Mouse (Mus musculus) heart, adult 2 months (tissue): Measurements from ENCODE around the gene Scgb2b27. TPM values are rescaled to one million over a fixed set of nuclear protein-coding genes. Genes with fewer than 3 reads are reported as not detected.
"Not testable (repeated sequence)": the region's sequence is repeated elsewhere in the genome, so short reads cannot be mapped to it uniquely, and the experiment has no call there.

Experiments
- DNase-seq, 2 experiments: peaks; one replicate each; pipeline ENCODE4 v3.0.0; 2021
- H3K27ac ChIP-seq: fragments of 200-600 bp; 2 replicates; pipeline ENCODE4 v1.8.1; 2022
- H3K27me3 ChIP-seq: fragments of 200-500 bp; 2 replicates; pipeline ENCODE4 v1.6.1; 2012; ENCODE audit warnings: mild to moderate bottlenecking, low read length, inconsistent platforms, mixed read lengths; ENCODE audit not compliant: control insufficient read depth, insufficient read depth
- H3K36me3 ChIP-seq: fragments of 200-500 bp; 2 replicates; pipeline ENCODE4 v1.6.1; 2012; ENCODE audit warnings: low read length, inconsistent platforms; ENCODE audit not compliant: control insufficient read depth, insufficient read depth
- H3K4me1 ChIP-seq: fragments of 200-500 bp; 2 replicates; pipeline ENCODE4 v1.6.1; 2011; ENCODE audit warnings: low read length; ENCODE audit not compliant: control insufficient read depth, insufficient read depth
- H3K4me3 ChIP-seq: fragments of 200-600 bp; 2 replicates; pipeline ENCODE4 v1.8.1; 2022
- H3K79me2 ChIP-seq: fragments of 200-500 bp; replicated peaks from 2 replicates; pipeline ENCODE4 v1.6.1; 2012; ENCODE audit warnings: mild to moderate bottlenecking, inconsistent platforms, low read length, moderate library complexity, mixed read lengths; ENCODE audit not compliant: control insufficient read depth, insufficient read depth
- H3K9ac ChIP-seq: fragments of 200-500 bp; 2 replicates; pipeline ENCODE4 v1.6.1; 2012; ENCODE audit warnings: low read depth, mild to moderate bottlenecking, control low read depth, inconsistent platforms, low read length, mixed read lengths
- CTCF ChIP-seq: fragments of 200-600 bp; IDR thresholded peaks from 2 replicates; pipeline ENCODE4 v1.8.1; 2022; ENCODE audit warnings: antibody characterized with exemption, mild to moderate bottlenecking, moderate library complexity
- WGBS: fragments of 180-500 bp; shearing (Covaris S2); methylation state at CpG from one replicate; pipeline ENCODE4 v1.1.7; 2018; 5-methylcytosine and 5-hydroxymethylcytosine counted together
- intact Hi-C: fragments of 180-260 bp; cut with DNase I; formaldehyde crosslinking; loops from one replicate; pipeline ENCODE4 v1.15.1; 2025
- polyA plus RNA-seq: library from polyadenylated mRNA; depleted of rRNA; stranded (reverse); fragments of >200 nt; gene quantifications from 2 replicates; pipeline ENCODE4 v1.2.3, GENCODE M21; 2012; rRNA removed
- total RNA-seq, 2 experiments: library from RNA; stranded (reverse); gene quantifications; 2 replicates each; pipeline ENCODE4 v1.2.3; 2021

Scgb2b27 gene
- total and polyA plus RNA-seq, 3 experiments, result not detected

DNA sequence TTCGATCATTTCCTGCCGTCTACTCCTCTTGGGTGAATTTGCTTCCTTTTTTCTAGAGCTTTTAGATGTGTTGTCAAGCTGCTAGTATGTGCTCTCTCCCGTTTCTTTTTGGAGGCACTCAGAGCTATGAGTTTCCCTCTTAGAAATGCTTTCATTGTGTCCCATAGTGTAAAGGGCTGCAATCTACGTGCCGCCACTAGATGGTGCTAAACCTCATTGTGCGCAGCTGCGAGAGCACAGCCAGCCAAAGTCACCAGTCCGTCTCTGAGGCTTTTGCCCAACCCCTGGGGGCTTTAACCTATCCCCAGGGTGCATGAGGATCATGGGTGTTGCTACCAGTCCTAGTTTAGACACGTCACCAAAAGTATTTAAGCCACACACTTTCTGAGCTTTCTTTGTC, 31.5 kb downstream of the Scgb2b27 start:
- intact Hi-C loops, result loop anchor here (5.0 kb wide), 1 partner anchor 140 kb away; no protein-coding TSS in a partner anchor
- not testable (repeated sequence) for H3K79me2 ChIP-seq, H3K27ac ChIP-seq, H3K36me3 ChIP-seq, H3K9ac ChIP-seq, H3K4me1 ChIP-seq, H3K27me3 ChIP-seq, H3K4me3 ChIP-seq
- WGBS, result 17% methylated on average over 8 of the region's 9 CpGs
- peak; percentile 9 to 58 for DNase-seq
- TF ChIP-seq CTCF, result peak; percentile 62

Other genes starting within 250 kb of the Scgb2b27 start
- gene Scgb2b26, start 68.9 kb downstream of the Scgb2b27 start, total RNA-seq, result not detected
- gene Scgb2b26, start 68.9 kb downstream of the Scgb2b27 start, polyA plus RNA-seq, result not detected in 2 replicates
- not detected for gene Scgb1b27, start 7.5 kb upstream of the Scgb2b27 start, total RNA-seq
- not detected in 2 replicates for gene Scgb1b27, start 7.5 kb upstream of the Scgb2b27 start, polyA plus RNA-seq
- not detected for gene Scgb1b30, start 81.5 kb upstream of the Scgb2b27 start, total RNA-seq
- gene Scgb1b30, start 81.5 kb upstream of the Scgb2b27 start, polyA plus RNA-seq, result not detected in 2 replicates
- 10 to 100 TPM in 1 of 2 experiments, 1 to 10 TPM in 1; 9.7 to 10.6 TPM for gene Wtip, start 119.3 kb upstream of the Scgb2b27 start, total RNA-seq
- 12.1 and 16.8 TPM in 2 replicates for gene Wtip, start 119.3 kb upstream of the Scgb2b27 start, polyA plus RNA-seq
- 10 to 100 TPM; 29.9 to 32.9 TPM for gene Uba2, start 155.7 kb upstream of the Scgb2b27 start, total RNA-seq
- gene Uba2, start 155.7 kb upstream of the Scgb2b27 start, polyA plus RNA-seq, result 19.5 and 38.6 TPM in 2 replicates
- gene Pdcd2l, start 182.7 kb upstream of the Scgb2b27 start, total RNA-seq, result 10 to 100 TPM; 14.8 to 20.6 TPM
- 18.8 and 30.0 TPM in 2 replicates for gene Pdcd2l, start 182.7 kb upstream of the Scgb2b27 start, polyA plus RNA-seq
- gene Gpi1, start 216.4 kb upstream of the Scgb2b27 start, total RNA-seq, result 100 to 1,000 TPM; 480 to 591 TPM
- 442 and 488 TPM in 2 replicates for gene Gpi1, start 216.4 kb upstream of the Scgb2b27 start, polyA plus RNA-seq
- not detected for gene Gm6096, start 237.1 kb upstream of the Scgb2b27 start, total RNA-seq
- not detected in 2 replicates for gene Gm6096, start 237.1 kb upstream of the Scgb2b27 start, polyA plus RNA-seq